Mouse (Mus musculus) gastrocnemius, postnatal 4 days (tissue): ENCODE measurements around the gene Prss30. TPM values are rescaled to one million over a fixed set of nuclear protein-coding genes. Genes with fewer than 3 reads are reported as not detected.

Experiments used
- microRNA-seq: library from miRNA; unstranded; fragments of <30 nt; microRNA quantifications from one replicate; pipeline ENCODE4 v1.2.0, GENCODE M21; 2021
- total RNA-seq, 2 experiments: library from RNA; stranded (reverse); gene quantifications; 2 replicates each; pipeline ENCODE4 v1.2.3; 2021

Prss30 gene
- total RNA-seq, 2 experiments from 2014 or later, result not detected

Small RNA genes within 50 kb of the gene (microRNA-seq; reads per million reads assigned to microRNA genes)
- gene Gm27700, result not detected

Other genes starting within 250 kb of the Prss30 start
- gene Paqr4, start 239.7 kb downstream of the Prss30 start, total RNA-seq, result 10 to 100 TPM; 12.5 to 13.4 TPM
- under 1 TPM; 0.13 to 0.20 TPM for gene Kremen2, start 234.7 kb downstream of the Prss30 start, total RNA-seq
- gene Flywch1, start 209.0 kb downstream of the Prss30 start, total RNA-seq, result 10 to 100 TPM; 44.5 to 49.2 TPM
- gene Flywch2, start 194.5 kb downstream of the Prss30 start, total RNA-seq, result 1 to 10 TPM; 5.6 to 6.0 TPM
- 100 to 1,000 TPM; 293 to 304 TPM for gene Srrm2, start 190.0 kb downstream of the Prss30 start, total RNA-seq
- 100 to 1,000 TPM; 428 to 459 TPM for gene Elob, start 151.4 kb downstream of the Prss30 start, total RNA-seq
- gene Prss33, start 144.5 kb downstream of the Prss30 start, total RNA-seq, result not detected
- gene Prss32, start 136.7 kb downstream of the Prss30 start, total RNA-seq, result not detected
- gene Prss41, start 136.4 kb downstream of the Prss30 start, total RNA-seq, result under 1 TPM in 1 of 2 experiments, not detected in 1; 0.18 TPM
- not detected for gene Prss21, start 112.5 kb downstream of the Prss30 start, total RNA-seq
- gene Dcpp1, start 99.7 kb downstream of the Prss30 start, total RNA-seq, result not detected
- not detected for gene Dcpp2, start 99.7 kb downstream of the Prss30 start, total RNA-seq
- gene Dcpp3, start 63.1 kb downstream of the Prss30 start, total RNA-seq, result not detected
- gene Sbp, start 38.9 kb downstream of the Prss30 start, total RNA-seq, result not detected
- not detected for gene Sbpl, start 25.3 kb downstream of the Prss30 start, total RNA-seq
- gene Prss22, start 17.5 kb upstream of the Prss30 start, total RNA-seq, result not detected
- not detected for gene Prss27, start 57.6 kb upstream of the Prss30 start, total RNA-seq
- 10 to 100 TPM; 26.0 to 30.4 TPM for gene Kctd5, start 92.9 kb upstream of the Prss30 start, total RNA-seq
- 10 to 100 TPM; 52.6 to 60.6 TPM for gene Pdpk1, start 170.4 kb upstream of the Prss30 start, total RNA-seq
- gene Amdhd2, start 183.2 kb upstream of the Prss30 start, total RNA-seq, result 10 to 100 TPM; 20.2 to 24.7 TPM
- gene Atp6v0c, start 189.1 kb upstream of the Prss30 start, total RNA-seq, result 100 to 1,000 TPM; 193 to 194 TPM
- 10 to 100 TPM; 11.7 to 12.3 TPM for gene Tbc1d24, start 225.0 kb upstream of the Prss30 start, total RNA-seq
- 1 to 10 TPM; 4.7 to 4.9 TPM for gene Ntn3, start 229.0 kb upstream of the Prss30 start, total RNA-seq
- 1 to 10 TPM; 6.0 to 6.1 TPM for gene Tedc2, start 240.3 kb upstream of the Prss30 start, total RNA-seq